Mouse (Mus musculus) lung, embryonic 14.5 days (tissue): ENCODE measurements around the gene Slco2a1. TPM values are rescaled to one million over a fixed set of nuclear protein-coding genes. Genes with fewer than 3 reads are reported as not detected.

Experiments
- ATAC-seq: fragments of 200-750 bp; cut with Nextera tagmentation; 2 replicates; pipeline ENCODE4 v1.8.0; 2017; ENCODE audit warnings: mild to moderate bottlenecking, moderate TSS enrichment, moderate library complexity; ENCODE audit not compliant: insufficient read depth
- DNase-seq: peaks from one replicate; pipeline ENCODE4 v3.0.0-alpha.2; 2015
- H3K27ac ChIP-seq: fragments of 300-500 bp; sonication (generic); 2 replicates; pipeline ENCODE4 v1.5.1; 2014; ENCODE audit warnings: low read depth, mild to moderate bottlenecking, moderate library complexity
- H3K27me3 ChIP-seq: fragments of 300-500 bp; sonication (generic); 2 replicates; pipeline ENCODE4 v1.6.1; 2014; ENCODE audit warnings: low read length, control low read depth; ENCODE audit not compliant: insufficient read depth
- H3K36me3 ChIP-seq: fragments of 300-500 bp; sonication (generic); 2 replicates; pipeline ENCODE4 v1.6.1; 2014; ENCODE audit warnings: control low read depth; ENCODE audit not compliant: insufficient read depth
- H3K4me1 ChIP-seq: fragments of 300-500 bp; sonication (generic); 2 replicates; pipeline ENCODE4 v1.6.1; 2014; ENCODE audit warnings: antibody characterized with exemption, control low read depth; ENCODE audit not compliant: insufficient read depth
- H3K4me2 ChIP-seq: fragments of 300-500 bp; sonication (generic); 2 replicates; pipeline ENCODE4 v1.6.1; 2014; ENCODE audit warnings: mild to moderate bottlenecking
- H3K4me3 ChIP-seq: fragments of 300-500 bp; sonication (generic); 2 replicates; pipeline ENCODE4 v1.5.1; 2014; ENCODE audit warnings: low read depth, low read length
- H3K9ac ChIP-seq: fragments of 300-500 bp; sonication (generic); 2 replicates; pipeline ENCODE4 v1.6.1; 2014
- H3K9me3 ChIP-seq: fragments of 300-500 bp; sonication (generic); 2 replicates; pipeline ENCODE4 v1.6.1; 2016; ENCODE audit warnings: low read depth, low read length, control low read depth
- CTCF ChIP-seq: IDR thresholded peaks from 2 replicates; pipeline ENCODE4 v1.5.1; 2016; ENCODE audit warnings: antibody characterized with exemption, low read depth
- WGBS: fragments of 180-500 bp; shearing (Covaris S2); extraction: QIAGEN DNeasy Blood & Tissue Kit; methylation state at CpG from one replicate; pipeline ENCODE4 v1.1.7; 2014; 5-methylcytosine and 5-hydroxymethylcytosine counted together
- polyA plus RNA-seq: library from polyadenylated mRNA; unstranded; fragments of >200 nt; fragmentation: Nextera tagmentation; extraction: Ambion mirVana; gene quantifications from 2 replicates; pipeline ENCODE4 v1.2.1, GENCODE M21; 2014

Slco2a1 gene
- 15.1 and 15.4 TPM in 2 replicates for polyA plus RNA-seq

DNA sequence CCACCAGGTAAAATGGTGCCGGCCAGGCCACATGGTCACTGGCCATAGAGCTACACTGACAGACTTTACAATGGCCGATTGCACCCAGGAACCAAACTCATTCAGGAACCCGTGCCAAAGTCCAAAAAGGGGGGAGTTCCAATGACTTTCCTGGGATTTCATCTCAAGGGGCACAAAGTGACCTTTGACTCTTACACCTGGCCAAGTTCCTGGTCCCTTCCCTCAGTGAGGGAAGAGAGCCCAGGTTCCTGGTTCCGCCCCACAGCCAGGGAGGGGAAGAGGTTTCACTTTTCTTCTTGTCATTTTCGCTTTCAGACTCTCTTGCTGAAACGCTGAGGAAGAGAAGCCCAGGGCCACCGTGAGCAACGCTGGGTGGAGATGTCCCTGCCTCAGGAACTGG, at the start of gene Slco2a1:
TSS of gene Slco2a1 (plus strand) at position 251 of the 400 bp plus-strand sequence.
- Histone ChIP-seq H3K9me3 (no peaks in the 10 kb centered on the region), H3K36me3 (no peaks in the 10 kb centered on the region), H3K27me3 (no peaks in the 10 kb centered on the region), H3K4me2 (no peak within 1 kb of the TSS), H3K4me3 (no peak within 1 kb of the TSS), H3K4me1 (no peaks in the 10 kb centered on the region), H3K27ac (no peak within 1 kb of the TSS), H3K9ac (no peak within 1 kb of the TSS)
- no peak for ATAC-seq
- 77% methylated on average over 8 of the region's 8 CpGs for WGBS
- no peak for TF ChIP-seq CTCF
- DNase-seq: no peak

DNA sequence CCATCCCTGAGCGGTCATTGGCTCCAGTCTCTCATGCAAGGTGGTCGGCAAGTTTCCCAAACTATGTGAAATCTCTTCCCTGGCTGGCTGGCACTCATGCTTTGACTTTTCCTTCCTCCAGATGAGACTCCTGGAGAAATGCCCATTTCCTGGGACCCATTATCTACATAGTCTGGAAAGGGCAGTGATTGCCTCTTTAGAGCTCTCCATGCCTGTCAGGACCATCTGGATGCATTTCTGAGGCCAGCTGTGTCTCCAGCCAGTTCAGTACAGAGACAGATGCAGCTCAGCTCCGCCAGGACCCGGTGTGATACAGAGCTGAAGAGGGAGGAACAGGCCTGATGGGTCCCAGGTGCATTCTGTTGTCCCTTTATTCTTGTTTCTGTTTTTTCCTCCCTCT, 46.3 kb upstream of the Slco2a1 start:
- WGBS: 49% methylated on average over 4 of the region's 4 CpGs
- no peaks in the 10 kb centered on the region for H3K4me1 ChIP-seq
- H3K36me3 ChIP-seq: no peaks in the 10 kb centered on the region
- H3K9me3 ChIP-seq: no peaks in the 10 kb centered on the region
- H3K27me3 ChIP-seq: no peaks in the 10 kb centered on the region
- TF ChIP-seq CTCF: no peak
- no peak for DNase-seq
- no peak overlapping the region for H3K27ac ChIP-seq
- H3K9ac ChIP-seq: no peak overlapping the region
- H3K4me3 ChIP-seq: no peak overlapping the region
- no peak for ATAC-seq
- no peak overlapping the region for H3K4me2 ChIP-seq

GRCm38 (mm10) chr9:102944891-102945290, 43.6 kb upstream of the Slco2a1 start:
- Histone ChIP-seq H3K4me1 (no peaks in the 10 kb centered on the region), H3K4me3 (no peak overlapping the region), H3K9me3 (no peaks in the 10 kb centered on the region), H3K9ac (no peak overlapping the region), H3K4me2 (no peak overlapping the region), H3K36me3 (no peaks in the 10 kb centered on the region), H3K27me3 (no peaks in the 10 kb centered on the region), H3K27ac (no peak overlapping the region)
- ATAC-seq (no peak), DNase-seq (no peak)
- no peak for TF ChIP-seq CTCF
- WGBS: 87% methylated on average over 9 of the region's 9 CpGs

DNA sequence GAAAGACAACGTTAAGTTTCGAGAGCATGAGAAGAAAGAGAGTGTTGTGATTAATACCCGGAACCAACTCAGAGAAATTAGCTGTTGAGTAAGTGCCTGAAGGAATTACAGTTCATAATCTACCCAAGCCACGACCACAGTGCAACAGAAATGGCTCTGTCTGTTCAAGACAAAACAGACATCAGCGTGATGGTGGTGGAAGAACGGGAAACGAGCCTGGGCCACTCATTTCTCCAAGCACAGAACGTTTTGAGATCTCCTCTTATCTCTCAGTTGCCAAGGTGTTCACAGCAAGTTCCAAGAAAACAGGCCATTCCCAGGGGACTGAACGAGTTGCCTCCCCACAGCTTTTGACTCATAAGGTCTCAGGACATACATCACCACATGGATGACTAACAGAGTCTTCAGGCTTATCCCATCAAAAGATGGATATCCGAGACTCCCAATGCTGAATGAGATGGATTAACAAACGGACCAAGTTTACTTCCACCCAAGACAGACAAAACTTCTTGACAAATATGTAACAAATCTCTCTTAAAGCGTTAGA, 42.0 kb upstream of the Slco2a1 start:
- no peak overlapping the region for H3K4me3 ChIP-seq
- WGBS: 67% methylated on average over 12 of the region's 12 CpGs
- H3K4me2 ChIP-seq: no peak overlapping the region
- no peak overlapping the region for H3K9ac ChIP-seq
- no peaks in the 10 kb centered on the region for H3K27me3 ChIP-seq
- no peak for ATAC-seq
- DNase-seq: no peak
- no peak for TF ChIP-seq CTCF
- no peaks in the 10 kb centered on the region for H3K4me1 ChIP-seq
- H3K27ac ChIP-seq: no peak overlapping the region
- no peaks in the 10 kb centered on the region for H3K9me3 ChIP-seq
- H3K36me3 ChIP-seq: no peaks in the 10 kb centered on the region

DNA sequence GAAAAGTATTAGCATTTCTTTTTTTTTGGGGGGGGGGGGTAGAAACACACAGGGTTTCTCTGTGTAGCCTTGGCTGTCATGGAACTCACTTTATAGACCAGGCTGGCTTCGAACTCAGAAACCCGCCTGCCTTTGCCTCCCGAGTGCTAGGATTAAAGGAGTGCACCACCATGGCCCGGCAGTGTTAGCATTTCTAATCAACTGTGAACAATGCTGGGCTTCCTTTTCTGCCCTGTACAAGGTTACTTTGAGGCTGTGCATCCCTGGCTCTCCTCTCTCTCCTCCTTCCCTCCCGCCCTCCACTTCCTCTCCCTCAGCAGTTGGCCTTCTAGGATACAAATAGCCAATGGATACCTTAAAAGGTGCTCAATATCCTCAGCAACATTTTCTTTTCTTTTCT, 39.8 kb upstream of the Slco2a1 start:
- H3K9ac ChIP-seq: no peak overlapping the region

DNA sequence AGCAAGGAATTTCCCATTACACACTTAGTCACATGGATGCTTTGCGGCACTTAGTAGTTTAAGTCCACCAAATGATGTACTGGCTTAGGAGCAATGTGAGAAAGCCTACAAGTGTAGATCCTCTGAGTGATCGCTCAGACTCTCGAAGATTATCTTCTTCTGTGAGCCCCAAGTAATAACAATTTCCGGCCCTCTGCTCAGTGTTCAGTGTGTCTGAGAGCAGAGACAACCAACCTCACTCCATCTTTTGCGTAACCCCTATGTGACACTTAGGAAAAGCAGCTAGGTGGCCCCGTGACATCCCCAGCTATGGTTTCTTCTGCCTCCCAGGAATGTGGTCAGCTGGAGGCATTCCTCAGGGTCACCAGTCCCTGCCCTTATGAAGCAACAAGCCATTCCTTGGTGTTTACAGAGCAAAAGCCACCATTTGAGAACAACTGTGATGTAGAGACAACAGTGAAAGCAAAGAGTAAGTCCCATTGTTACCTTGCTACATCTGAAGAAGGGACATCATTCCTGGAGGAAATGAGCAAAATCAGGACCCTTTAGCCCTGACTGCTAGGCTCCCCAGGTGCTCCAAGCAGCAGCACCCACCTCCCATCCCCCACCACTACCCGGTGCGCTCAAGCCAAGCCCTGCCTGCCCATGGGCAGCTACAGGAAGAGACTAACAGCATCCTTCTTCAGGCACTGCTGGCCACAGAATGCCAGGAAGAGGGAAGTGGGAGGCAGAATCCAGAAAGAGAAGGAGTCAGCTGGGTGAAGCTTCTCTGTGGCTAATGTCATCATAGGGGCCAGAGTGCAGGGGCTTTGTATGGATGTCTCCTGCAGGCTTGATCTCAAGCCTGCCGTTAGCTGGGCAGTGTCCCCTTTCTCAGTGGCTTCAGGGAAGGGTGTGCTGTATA, 37.2 kb upstream of the Slco2a1 start:
- Histone ChIP-seq H3K4me3 (no peak overlapping the region), H3K27me3 (no peaks in the 10 kb centered on the region), H3K4me1 (no peaks in the 10 kb centered on the region), H3K27ac (no peak overlapping the region), H3K36me3 (no peaks in the 10 kb centered on the region), H3K9ac (no peak overlapping the region), H3K9me3 (no peaks in the 10 kb centered on the region), H3K4me2 (no peak overlapping the region)
- no peak for DNase-seq
- WGBS: 81% methylated on average over 9 of the region's 9 CpGs
- ATAC-seq: no peak
- no peak for TF ChIP-seq CTCF

More for the DNA sequence above, 39.8 kb upstream of the Slco2a1 start:
- WGBS: 69% methylated on average over 5 of the region's 5 CpGs
- DNase-seq (no peak), ATAC-seq (no peak)
- no peaks in the 10 kb centered on the region for H3K9me3 ChIP-seq
- H3K27me3 ChIP-seq: no peaks in the 10 kb centered on the region
- H3K4me3 ChIP-seq: no peak overlapping the region
- peak overlapping the region; percentile 39; the same call in 1 of the 2 replicates for H3K27ac ChIP-seq
- H3K36me3 ChIP-seq: no peaks in the 10 kb centered on the region
- no peak overlapping the region for H3K4me2 ChIP-seq
- TF ChIP-seq CTCF: no peak
- no peaks in the 10 kb centered on the region for H3K4me1 ChIP-seq

GRCm38 (mm10) chr9:102955866-102956265, 32.6 kb upstream of the Slco2a1 start:
- no peaks in the 10 kb centered on the region for H3K27me3 ChIP-seq
- H3K9ac ChIP-seq: no peak overlapping the region
- no peak overlapping the region for H3K27ac ChIP-seq
- ATAC-seq (no peak), DNase-seq (no peak)
- WGBS: 61% methylated on average over 3 of the region's 3 CpGs
- no peaks in the 10 kb centered on the region for H3K4me1 ChIP-seq
- TF ChIP-seq CTCF: no peak
- no peaks in the 10 kb centered on the region for H3K9me3 ChIP-seq
- no peaks in the 10 kb centered on the region for H3K36me3 ChIP-seq
- no peak overlapping the region for H3K4me3 ChIP-seq
- no peak overlapping the region for H3K4me2 ChIP-seq
